Mouse (Mus musculus) heart, embryonic 14.5 days (tissue): ENCODE measurements around the gene Aqp9. TPM values are rescaled to one million over a fixed set of nuclear protein-coding genes. Genes with fewer than 3 reads are reported as not detected.

Experiments used
- ATAC-seq: fragments of 200-750 bp; cut with Nextera tagmentation; 2 replicates; pipeline ENCODE4 v1.8.0; 2017; ENCODE audit warnings: low read depth, moderate TSS enrichment; ENCODE audit not compliant: insufficient number of reproducible peaks, insufficient read depth, low FRiP score
- H3K27ac ChIP-seq, 2 experiments: fragments of 200-500 bp in 1 of 2; fragments of 300-500 bp in 1 of 2; sonication (generic) in 1 of 2; replicated peaks in 1 of 2; 2 replicates each; pipeline ENCODE4 v1.5.1; 2012 to 2014; ENCODE audit warnings: low read depth in 2 of 2, low read length in 2 of 2, control low read depth in 1 of 2, mild to moderate bottlenecking in 1 of 2, mixed read lengths in 1 of 2; ENCODE audit not compliant: control insufficient read depth in 1 of 2, insufficient read depth in 1 of 2
- H3K27me3 ChIP-seq: fragments of 300-500 bp; sonication (generic); 2 replicates; pipeline ENCODE4 v1.6.1; 2014; ENCODE audit warnings: mild to moderate bottlenecking, low read length, control low read depth; ENCODE audit not compliant: control insufficient read depth, insufficient read depth
- H3K36me3 ChIP-seq: fragments of 300-500 bp; sonication (generic); 2 replicates; pipeline ENCODE4 v1.6.1; 2014; ENCODE audit warnings: mild to moderate bottlenecking, control low read depth, low read length, mixed read lengths; ENCODE audit not compliant: control insufficient read depth, insufficient read depth
- H3K4me1 ChIP-seq, 2 experiments: fragments of 200-500 bp in 1 of 2; fragments of 300-500 bp in 1 of 2; sonication (generic) in 1 of 2; 2 replicates each; pipeline ENCODE4 v1.6.1; 2012 to 2014; ENCODE audit warnings: low read length in 2 of 2, control low read depth in 1 of 2, mixed read lengths in 1 of 2; ENCODE audit not compliant: control insufficient read depth in 2 of 2, insufficient read depth in 2 of 2
- H3K4me2 ChIP-seq: fragments of 300-500 bp; sonication (generic); 2 replicates; pipeline ENCODE4 v1.6.1; 2014; ENCODE audit warnings: mild to moderate bottlenecking, low read length
- H3K4me3 ChIP-seq, 2 experiments: fragments of 200-500 bp in 1 of 2; fragments of 300-500 bp in 1 of 2; sonication (generic) in 1 of 2; 2 replicates each; pipeline ENCODE4 v1.5.1; 2012 to 2014; ENCODE audit warnings: low read length in 2 of 2, mild to moderate bottlenecking in 2 of 2, control low read depth in 1 of 2, low read depth in 1 of 2, moderate library complexity in 1 of 2; ENCODE audit not compliant: control insufficient read depth in 1 of 2, insufficient read depth in 1 of 2
- H3K9ac ChIP-seq: fragments of 300-500 bp; sonication (generic); 2 replicates; pipeline ENCODE4 v1.6.1; 2014; ENCODE audit warnings: mild to moderate bottlenecking, low read length
- H3K9me3 ChIP-seq: fragments of 300-500 bp; sonication (generic); 2 replicates; pipeline ENCODE4 v1.6.1; 2016; ENCODE audit warnings: low read length, control low read depth; ENCODE audit not compliant: control insufficient read depth
- whole genome bisulfite sequencing: fragments of 180-500 bp; shearing (Covaris S2); extraction: QIAGEN DNeasy Blood & Tissue Kit; methylation state at CpG from one replicate; pipeline ENCODE4 v1.1.7; 2014; 5-methylcytosine and 5-hydroxymethylcytosine counted together
- polyA plus RNA-seq: library from polyadenylated mRNA; unstranded; fragments of >200 nt; fragmentation: Nextera tagmentation; extraction: Ambion mirVana; gene quantifications from 2 replicates; pipeline ENCODE4 v1.2.1, GENCODE M21; 2014

The Aqp9 gene
- polyA plus RNA-seq, 1 experiment from 2014 or later = 0.22 TPM

GRCm38 (mm10) chr9:71179964-71180700, 11.7 kb upstream of the Aqp9 start:
- no peak overlapping the region for H3K4me2 ChIP-seq
- no peak overlapping the region for H3K9ac ChIP-seq
- H3K27ac ChIP-seq = no peak overlapping the region
- no peaks in the 10 kb centered on the region for H3K9me3 ChIP-seq
- no peak for ATAC-seq
- no peaks in the 10 kb centered on the region for H3K27me3 ChIP-seq
- no peak overlapping the region for H3K4me3 ChIP-seq
- no peaks in the 10 kb centered on the region for H3K4me1 ChIP-seq
- H3K36me3 ChIP-seq = no peaks in the 10 kb centered on the region
- WGBS = 62% methylated on average over 8 of the region's 8 CpGs

GRCm38 (mm10) chr9:71179276-71179896, 10.9 kb upstream of the Aqp9 start:
- H3K36me3 ChIP-seq = no peaks in the 10 kb centered on the region
- H3K27ac ChIP-seq = no peak overlapping the region
- H3K4me1 ChIP-seq = no peaks in the 10 kb centered on the region
- H3K4me2 ChIP-seq = no peak overlapping the region
- no peak for ATAC-seq
- WGBS = 73% methylated on average over 6 of the region's 6 CpGs
- H3K27me3 ChIP-seq = no peaks in the 10 kb centered on the region
- H3K9ac ChIP-seq = no peak overlapping the region
- H3K9me3 ChIP-seq = no peaks in the 10 kb centered on the region
- no peak overlapping the region for H3K4me3 ChIP-seq

- WGBS = 76% methylated on average over 1 of the region's 1 CpGs
- no peaks in the 10 kb centered on the region for H3K36me3 ChIP-seq
- H3K4me1 ChIP-seq = no peaks in the 10 kb centered on the region
- H3K27me3 ChIP-seq = no peaks in the 10 kb centered on the region
- no peak for ATAC-seq
- no peak overlapping the region for H3K4me3 ChIP-seq
- no peak overlapping the region for H3K9ac ChIP-seq
- no peak overlapping the region for H3K4me2 ChIP-seq
- no peaks in the 10 kb centered on the region for H3K9me3 ChIP-seq
- H3K27ac ChIP-seq = no peak overlapping the region
Observed at GRCm38 (mm10) chr9:71175686-71176085, 7.2 kb upstream of the Aqp9 start.

- no peaks in the 10 kb centered on the region for H3K9me3 ChIP-seq
- H3K4me2 ChIP-seq = no peak overlapping the region
- H3K4me1 ChIP-seq = no peaks in the 10 kb centered on the region
- 70% methylated on average over 5 of the region's 5 CpGs for WGBS
- ATAC-seq = no peak
- no peak overlapping the region for H3K4me3 ChIP-seq
- H3K36me3 ChIP-seq = no peaks in the 10 kb centered on the region
- no peaks in the 10 kb centered on the region for H3K27me3 ChIP-seq
- no peak overlapping the region for H3K9ac ChIP-seq
- no peak overlapping the region for H3K27ac ChIP-seq
Observed at GRCm38 (mm10) chr9:71174316-71174975, 6.0 kb upstream of the Aqp9 start.

- H3K9me3 ChIP-seq = no peaks in the 10 kb centered on the region
- H3K27me3 ChIP-seq = no peaks in the 10 kb centered on the region
- H3K4me2 ChIP-seq = no peak overlapping the region
- H3K27ac ChIP-seq = no peak overlapping the region
- 59% methylated on average over 9 of the region's 9 CpGs for WGBS
- peaks cover 2 to 4% of the 10 kb centered on the region in 2 experiments; a peak in 3 of 4 replicates for H3K4me1 ChIP-seq
- H3K4me3 ChIP-seq = no peak overlapping the region
- H3K9ac ChIP-seq = no peak overlapping the region
- no peaks in the 10 kb centered on the region for H3K36me3 ChIP-seq
- no peak for ATAC-seq
Observed at GRCm38 (mm10) chr9:71173533-71173932, 5.1 kb upstream of the Aqp9 start.

- no peaks in the 10 kb centered on the region for H3K9me3 ChIP-seq
- no peak overlapping the region for H3K4me3 ChIP-seq
- H3K27me3 ChIP-seq = no peaks in the 10 kb centered on the region
- H3K27ac ChIP-seq = no peak overlapping the region
- 78% methylated on average over 2 of the region's 2 CpGs for WGBS
- no peak overlapping the region for H3K9ac ChIP-seq
- no peak overlapping the region for H3K4me2 ChIP-seq
- H3K4me1 ChIP-seq = peaks cover 4 to 7% of the 10 kb centered on the region in 2 experiments; a peak in 3 of 4 replicates
- no peaks in the 10 kb centered on the region for H3K36me3 ChIP-seq
- ATAC-seq = no peak
Observed at GRCm38 (mm10) chr9:71167473-71168215, 838 bp downstream of the Aqp9 start.

- Histone ChIP-seq H3K4me2 (no peak overlapping the region), H3K4me3 (no peak overlapping the region), H3K9ac (no peak overlapping the region), H3K27ac (no peak overlapping the region), H3K36me3 (no peaks in the 10 kb centered on the region), H3K4me1 (peaks cover 4 to 7% of the 10 kb centered on the region in 2 experiments; a peak in 3 of 4 replicates), H3K27me3 (no peaks in the 10 kb centered on the region), H3K9me3 (no peaks in the 10 kb centered on the region)
- WGBS = 62% methylated on average over 5 of the region's 5 CpGs
- no peak for ATAC-seq
Observed at GRCm38 (mm10) chr9:71166871-71167465, 1.5 kb downstream of the Aqp9 start.
